Mouse (Mus musculus): ENCODE measurements at regions not wholly inside any gene's neighbourhood (a gene's known extent, or its start where the extent isn't known, plus 50 kb on each side); places are given as distances from the start of the nearest gene placed in this dataset.

- TF ChIP-seq CTCF (IDR thresholded peaks at IDR 0.05; ENCODE audit: insufficient read depth, low read depth, low read length) (no peak), POLR2A (IDR thresholded peaks at IDR 0.05; ENCODE audit: insufficient read depth, low read depth, low read length) (no peak)
Measured at GRCm38 (mm10) chr7:113089044-113089443, 118.2 kb upstream of the Arntl start.

Data from olfactory bulb, adult 2 months (tissue).